ENCODE assay signal across 25 mouse cellular contexts in the genomic region with DNA sequence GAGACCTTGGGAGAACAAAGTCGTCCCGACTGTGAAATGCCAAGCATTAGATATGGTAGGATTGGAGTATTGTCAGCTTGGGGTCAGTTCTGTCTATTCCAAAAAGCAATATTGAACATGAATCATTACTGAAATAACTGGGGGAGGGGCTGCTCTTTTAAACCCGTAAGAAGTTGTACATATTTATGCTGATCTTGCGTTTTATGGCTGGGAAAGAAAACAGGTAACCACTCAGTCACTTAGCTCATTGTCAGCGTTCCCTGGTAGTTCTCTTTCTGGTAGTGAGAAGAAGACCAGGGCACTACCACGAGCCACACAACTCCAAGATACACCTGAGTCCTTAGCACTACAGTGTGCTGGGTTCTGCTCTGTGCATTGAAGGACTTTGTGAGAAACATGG. TPM values are rescaled to one million over a fixed set of nuclear protein-coding genes. Genes with fewer than 3 reads are reported as not detected.
"Had no signal": no experiment of that assay in that cellular context is flagged by ENCODE, and none has a peak within 500 bp of the region (broad histone marks: within the 10 kb centered on the region; RNA-seq: fewer than 3 reads in every experiment).

No protein-coding gene starts in this region.

RNA-seq across cellular contexts. Expression of a gene that starts 19.9 kb away (rescaled TPM):
- total RNA-seq: left cerebral cortex, postnatal 10 days; left cerebral cortex, postnatal 14 days; left cerebral cortex, postnatal 25 days; left cerebral cortex, postnatal 36 days; left cerebral cortex, postnatal 4 days; megakaryocyte progenitor cell, adult 5-6 weeks; megakaryocyte-erythroid progenitor cell, adult 5-6 weeks; midbrain, postnatal 0 days; monocyte, adult 5-6 weeks had no signal
- polyA plus RNA-seq: limb, embryonic 10.5 days; macrophage; midbrain, embryonic 10.5 days; midbrain, embryonic 11.5 days; midbrain, embryonic 12.5 days; midbrain, embryonic 14.5 days; midbrain, embryonic 15.5 days; midbrain, embryonic 16.5 days; midbrain, postnatal 0 days; myocyte; neural tube, embryonic 11.5 days had no signal

RNA-seq across cellular contexts. Expression of a gene that starts 48.2 kb away (rescaled TPM):
- total RNA-seq: left cerebral cortex, postnatal 10 days; left cerebral cortex, postnatal 14 days; left cerebral cortex, postnatal 25 days; left cerebral cortex, postnatal 36 days; left cerebral cortex, postnatal 4 days; megakaryocyte progenitor cell, adult 5-6 weeks; megakaryocyte-erythroid progenitor cell, adult 5-6 weeks; midbrain, postnatal 0 days; monocyte, adult 5-6 weeks had no signal
- polyA plus RNA-seq: limb, embryonic 10.5 days; limb, embryonic 11.5 days; limb, embryonic 12.5 days; lung, embryonic 14.5 days; lung, embryonic 16.5 days; macrophage; midbrain, embryonic 10.5 days; midbrain, embryonic 11.5 days; midbrain, embryonic 12.5 days; midbrain, embryonic 13.5 days; midbrain, embryonic 14.5 days; midbrain, embryonic 15.5 days; midbrain, embryonic 16.5 days; midbrain, postnatal 0 days; myocyte had no signal

RNA-seq across cellular contexts. Expression of a gene that starts 50.0 kb away (rescaled TPM):
- polyA plus RNA-seq: liver, adult 2 months had no signal
